Mouse (Mus musculus) embryonic stem cell, embryonic (primary cell): ENCODE results near the gene Rac2.

Source experiments
- CTCF ChIA-PET, 4 experiments: fragments of 300-600 bp in 2 of 4; fragments of 350-600 bp in 2 of 4; sonication (Branson Sonifier 250); formaldehyde crosslinking; loops; one replicate each; lab custom pipeline; 2022; ENCODE audit warnings: inconsistent platforms in 2 of 4; lab: Charles Lee
- POLR2A ChIA-PET, 4 experiments: fragments of 300-600 bp in 2 of 4; fragments of 350-600 bp in 2 of 4; sonication (Branson Sonifier 250); formaldehyde crosslinking; loops; one replicate each; lab custom pipeline; 2022; ENCODE audit warnings: antibody characterized with exemption in 4 of 4, inconsistent platforms in 1 of 4; lab: Charles Lee

Gene Rac2

GRCm38 (mm10) chr15:78524163-78524562 lies 48.4 kb downstream of the Rac2 start:
- ChIA-PET CTCF (interaction anchor here in 2 of 4 experiments (0.7 to 3.4 kb wide), 2 partner anchors 10 to 14 kb away, joined by 3 to 18 read pairs (median 3); no protein-coding TSS in a partner anchor), POLR2A (interaction anchor here in 2 of 4 experiments (0.8 to 2.2 kb wide), 6 partner anchors 10 to 218 kb away, joined by 3 to 7 read pairs (median 3); partner anchors contain the start of gene Tst (in 1 of the 2))

DNA sequence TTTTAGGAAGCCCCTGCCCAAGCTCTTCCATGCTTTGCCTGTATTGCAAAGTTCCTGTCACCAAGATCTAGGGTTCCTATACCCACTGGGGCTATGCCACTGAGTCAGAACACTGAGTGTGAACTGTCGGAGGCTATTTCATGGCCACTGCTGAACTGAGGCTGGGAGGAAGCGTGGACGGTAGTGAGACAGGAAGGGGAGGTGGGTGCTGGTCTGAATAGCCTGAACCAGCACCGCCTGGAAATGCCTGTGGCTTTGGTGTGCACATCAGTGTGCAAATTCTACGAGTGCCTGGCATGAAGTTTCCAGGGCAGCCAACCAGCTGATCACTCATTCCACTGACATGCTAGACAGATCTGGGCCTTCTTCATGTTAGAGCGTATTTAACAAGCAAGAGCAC lies 50.7 kb downstream of the Rac2 start:
- ChIA-PET POLR2A (interaction anchor here in 1 of 4 experiments (0.6 kb wide), 1 partner anchor 134 kb away, joined by 3 read pairs; no protein-coding TSS in a partner anchor), CTCF (interaction anchor here in 2 of 4 experiments (1.1 to 3.4 kb wide), 3 partner anchors 7 to 10 kb away, joined by 3 to 18 read pairs (median 5); no protein-coding TSS in a partner anchor)

DNA sequence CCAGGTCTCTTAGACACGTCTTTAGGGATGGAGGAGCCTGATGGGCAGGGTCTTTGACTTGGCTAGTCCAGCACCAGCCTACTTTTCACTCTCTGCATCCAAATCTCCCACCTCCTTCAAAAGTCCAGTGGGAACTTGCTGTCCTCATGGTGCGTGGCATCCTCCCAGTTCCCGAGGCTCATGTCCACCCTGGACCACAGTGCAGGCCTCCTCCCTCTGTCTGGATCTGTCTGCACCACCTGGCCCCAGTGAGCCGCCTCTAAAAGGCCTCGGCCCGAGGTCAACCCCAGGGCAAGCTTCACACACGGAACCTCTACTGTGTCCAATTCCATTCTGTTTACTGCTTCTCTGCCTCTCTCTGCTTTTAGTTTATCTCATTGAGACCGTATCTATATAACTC lies 51.3 kb downstream of the Rac2 start:
- POLR2A ChIA-PET, result interaction anchor here in 1 of 4 experiments (0.6 to 1.1 kb wide), 2 partner anchors 10 to 134 kb away, joined by 3 read pairs; no protein-coding TSS in a partner anchor
- CTCF ChIA-PET, result interaction anchor here in 2 of 4 experiments (1.0 to 1.1 kb wide), 2 partner anchors 11 kb away, joined by 3 to 4 read pairs; no protein-coding TSS in a partner anchor

GRCm38 (mm10) chr15:78520112-78520715 lies 52.4 kb downstream of the Rac2 start:
- ChIA-PET CTCF (interaction anchor here in 2 of 4 experiments (0.6 to 1.6 kb wide), 6 partner anchors 10 to 224 kb away, joined by 3 to 6 read pairs (median 3); no protein-coding TSS in a partner anchor), POLR2A (interaction anchor here in 2 of 4 experiments (0.6 to 1.4 kb wide), 4 partner anchors 9 to 1593 kb away, joined by 3 to 4 read pairs (median 3); partner anchors contain the start of gene Tst (in 1 of the 2))

DNA sequence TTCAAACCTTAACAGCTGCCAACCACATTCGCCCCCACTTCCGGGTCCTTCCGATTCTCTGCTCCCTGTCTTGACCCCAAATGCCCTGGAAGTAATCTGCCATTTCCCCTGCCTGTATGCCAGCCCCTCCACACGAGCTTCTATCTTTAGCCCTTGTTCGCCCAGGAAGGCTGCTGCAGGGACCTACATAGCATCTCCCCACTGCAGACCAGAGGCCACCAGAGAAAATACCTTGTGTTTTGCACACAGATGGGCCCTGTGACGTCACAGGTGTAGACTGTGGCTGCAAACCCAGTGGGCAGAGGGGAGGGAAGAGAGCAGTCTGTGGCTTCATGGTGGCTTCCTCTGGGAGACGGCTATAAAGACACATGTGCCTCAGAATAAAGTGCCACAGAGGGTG lies 54.4 kb downstream of the Rac2 start:
- POLR2A ChIA-PET, result interaction anchor here in 1 of 4 experiments (0.6 kb wide), 1 partner anchor 165 kb away, joined by 3 read pairs; no protein-coding TSS in a partner anchor
- CTCF ChIA-PET, result interaction anchor here in 2 of 4 experiments (0.6 to 0.9 kb wide), 4 partner anchors 63 to 122 kb away, joined by 3 to 4 read pairs (median 4); no protein-coding TSS in a partner anchor

DNA sequence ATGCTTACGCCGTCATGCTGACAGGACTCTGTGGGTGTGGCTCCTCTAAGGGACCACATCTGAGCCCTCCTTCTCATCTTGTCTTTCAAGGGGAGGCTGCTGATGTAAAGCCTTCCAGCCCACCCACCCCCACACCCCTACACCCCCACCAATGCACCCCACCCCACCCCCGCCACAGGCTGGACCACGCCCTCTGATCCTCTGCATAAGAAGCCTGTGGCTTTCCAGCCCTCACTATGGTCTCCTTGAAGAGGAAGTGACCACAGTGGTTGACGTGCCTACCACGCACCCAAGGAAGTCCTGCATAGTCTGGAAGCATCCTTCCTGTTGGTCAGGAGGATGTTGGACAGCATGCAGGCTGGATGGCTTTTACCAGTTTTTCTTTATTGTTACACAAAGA lies 56.8 kb downstream of the Rac2 start:
- ChIA-PET CTCF (interaction anchor here in 3 of 4 experiments (0.6 to 3.0 kb wide), 6 partner anchors 39 to 767 kb away, joined by 3 to 18 read pairs (median 8); no protein-coding TSS in a partner anchor), POLR2A (no interaction called here)

DNA sequence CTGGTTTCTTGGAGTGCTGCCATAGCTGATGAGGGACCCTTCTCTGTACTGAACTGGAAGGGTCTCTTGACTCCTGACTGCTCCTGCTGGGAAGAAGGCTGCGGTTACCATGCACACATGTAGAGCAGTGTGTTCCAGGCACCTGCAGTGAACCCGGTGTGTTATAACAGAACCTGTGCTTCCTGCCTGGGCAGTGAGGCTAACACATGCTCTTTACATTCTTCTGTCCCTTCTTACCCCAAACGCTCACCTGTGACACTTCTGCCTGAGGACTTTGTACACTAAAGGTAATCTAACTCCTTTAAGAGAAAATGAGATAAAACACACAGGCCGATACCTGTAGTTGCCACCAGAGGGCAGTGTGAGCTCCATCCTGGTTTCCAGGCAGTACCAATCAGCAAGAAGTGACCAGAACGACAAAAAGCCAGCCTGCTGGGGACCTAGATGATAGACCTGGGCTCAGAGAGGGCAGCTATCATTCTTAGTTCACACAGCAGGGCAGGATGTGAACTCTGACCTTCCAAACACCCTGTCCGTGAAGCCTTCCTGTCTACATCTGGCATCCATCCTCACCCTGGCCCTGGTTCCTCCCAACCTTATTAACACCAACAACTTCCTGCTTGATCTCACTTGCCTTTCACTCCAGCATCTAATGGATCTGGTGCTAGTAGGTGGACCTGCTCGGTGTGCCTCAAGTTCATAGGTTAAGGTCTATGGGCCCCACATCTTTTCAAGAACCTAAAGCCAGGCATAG lies 58.0 kb downstream of the Rac2 start:
- ChIA-PET CTCF (interaction anchor here (0.5 to 3.0 kb wide), 45 partner anchors 9 to 861 kb away, joined by 3 to 21 read pairs (median 3); partner anchors contain the start of genes Kctd17 (in 1 of the 4) and Mpst (in 1 of the 4)), POLR2A (interaction anchor here in 2 of 4 experiments (0.9 to 1.6 kb wide), 6 partner anchors 10 to 75 kb away, joined by 3 to 7 read pairs (median 4); partner anchors contain the start of gene Sstr3 (in 1 of the 2))

GRCm38 (mm10) chr15:78513019-78513418 lies 59.6 kb downstream of the Rac2 start:
- CTCF ChIA-PET, result interaction anchor here in 2 of 4 experiments (0.6 to 3.0 kb wide), 2 partner anchors 68 to 500 kb away, joined by 3 to 18 read pairs; no protein-coding TSS in a partner anchor

GRCm38 (mm10) chr15:78511951-78512350 lies 60.6 kb downstream of the Rac2 start:
- ChIA-PET POLR2A (interaction anchor here in 2 of 4 experiments (0.8 to 1.1 kb wide), 3 partner anchors 36 to 106 kb away, joined by 3 to 5 read pairs (median 4); partner anchors contain the start of genes Mpst (in 1 of the 2) and Tst (in 1 of the 2)), CTCF (interaction anchor here in 2 of 4 experiments (0.6 to 1.0 kb wide), 5 partner anchors 32 to 687 kb away, joined by 3 to 6 read pairs (median 4); no protein-coding TSS in a partner anchor)

More at GRCm38 (mm10) chr15:78513019-78513418, 59.6 kb downstream of the Rac2 start:
- POLR2A ChIA-PET, result interaction anchor here in 2 of 4 experiments (0.7 to 1.2 kb wide), 2 partner anchors 17 to 46 kb away, joined by 3 to 4 read pairs; no protein-coding TSS in a partner anchor

DNA sequence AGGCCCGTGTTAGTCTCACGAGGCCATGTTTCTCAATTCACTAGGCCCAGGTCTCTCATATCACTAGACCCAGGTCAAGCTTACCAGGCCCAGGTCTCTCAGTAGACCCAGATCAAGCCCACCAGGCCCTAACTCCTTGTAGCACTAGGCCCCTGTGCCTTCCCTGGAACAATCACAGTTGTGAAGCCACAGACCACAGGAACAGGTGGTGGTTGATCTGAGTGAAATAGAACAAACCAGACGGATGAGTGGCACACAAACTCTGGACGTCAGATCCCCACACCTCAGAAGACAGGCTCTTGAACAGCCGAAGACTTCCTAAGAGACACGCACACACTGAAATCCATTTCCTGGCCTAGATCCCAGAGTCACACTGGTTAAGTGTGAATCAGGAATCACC lies 61.8 kb downstream of the Rac2 start:
- CTCF ChIA-PET, result interaction anchor here in 1 of 4 experiments (0.6 to 1.4 kb wide), 3 partner anchors 44 to 209 kb away, joined by 3 to 6 read pairs (median 3); no protein-coding TSS in a partner anchor
- POLR2A ChIA-PET, result interaction anchor here in 3 of 4 experiments (0.6 to 1.3 kb wide), 5 partner anchors 10 to 108 kb away, joined by 3 to 5 read pairs (median 3); partner anchors contain the start of genes Mpst (in 1 of the 3) and Tst (in 1 of the 3)

GRCm38 (mm10) chr15:78510121-78510576 lies 62.4 kb downstream of the Rac2 start:
- POLR2A ChIA-PET, result interaction anchor here in 2 of 4 experiments (0.6 to 1.3 kb wide), 2 partner anchors 11 to 109 kb away, joined by 3 read pairs; no protein-coding TSS in a partner anchor
- CTCF ChIA-PET, result interaction anchor here in 1 of 4 experiments (0.7 to 1.4 kb wide), 3 partner anchors 14 to 271 kb away, joined by 3 read pairs; no protein-coding TSS in a partner anchor

- ChIA-PET CTCF (interaction anchor here (0.6 to 1.0 kb wide), 9 partner anchors 12 to 1623 kb away, joined by 3 to 9 read pairs (median 3); no protein-coding TSS in a partner anchor), POLR2A (interaction anchor here in 2 of 4 experiments (0.7 to 1.0 kb wide), 2 partner anchors 51 to 539 kb away, joined by 3 to 4 read pairs; partner anchors contain the start of gene Eif3d (in 1 of the 2))
Measured at GRCm38 (mm10) chr15:78509297-78509899, 63.2 kb downstream of the Rac2 start.
